Mouse (Mus musculus) neural tube, embryonic 12.5 days (tissue): ENCODE data around the gene Spon1. TPM values are rescaled to one million over a fixed set of nuclear protein-coding genes. Genes with fewer than 3 reads are reported as not detected.

Experiments used
- ATAC-seq: fragments of 200-750 bp; cut with Nextera tagmentation; 2 replicates; pipeline ENCODE4 v1.8.0; 2017; ENCODE audit warnings: low read depth, mild to moderate bottlenecking, moderate TSS enrichment, moderate library complexity; ENCODE audit not compliant: low FRiP score
- H3K27ac ChIP-seq: fragments of 300-500 bp; sonication (generic); 2 replicates; pipeline ENCODE4 v1.5.1; 2016
- H3K27me3 ChIP-seq: fragments of 300-500 bp; sonication (generic); replicated peaks from 2 replicates; pipeline ENCODE4 v1.6.1; 2016; ENCODE audit warnings: mild to moderate bottlenecking
- H3K36me3 ChIP-seq: fragments of 300-500 bp; sonication (generic); 2 replicates; pipeline ENCODE4 v1.6.1; 2016; ENCODE audit warnings: mild to moderate bottlenecking
- H3K4me1 ChIP-seq: fragments of 300-500 bp; sonication (generic); 2 replicates; pipeline ENCODE4 v1.6.1; 2016
- H3K4me2 ChIP-seq: fragments of 300-500 bp; sonication (generic); replicated peaks from 2 replicates; pipeline ENCODE4 v1.6.1; 2016; ENCODE audit warnings: mild to moderate bottlenecking
- H3K4me3 ChIP-seq: fragments of 300-500 bp; sonication (generic); 2 replicates; pipeline ENCODE4 v1.5.1; 2016
- H3K9ac ChIP-seq: fragments of 300-500 bp; sonication (generic); 2 replicates; pipeline ENCODE4 v1.6.1; 2016; ENCODE audit warnings: mild to moderate bottlenecking
- H3K9me3 ChIP-seq: fragments of 300-500 bp; sonication (generic); 2 replicates; pipeline ENCODE4 v1.6.1; 2016; ENCODE audit warnings: mild to moderate bottlenecking
- WGBS: fragments of 180-500 bp; shearing (Covaris S2); methylation state at CpG from one replicate; pipeline ENCODE4 v1.1.7; 2016; 5-methylcytosine and 5-hydroxymethylcytosine counted together
- polyA plus RNA-seq: library from polyadenylated mRNA; unstranded; fragments of >200 nt; fragmentation: Nextera tagmentation; extraction: Ambion mirVana; gene quantifications from 2 replicates; pipeline ENCODE4 v1.2.1, GENCODE M21; 2016

Gene Spon1
- polyA plus RNA-seq, 1 experiment from 2014 or later: 86.4 TPM

DNA sequence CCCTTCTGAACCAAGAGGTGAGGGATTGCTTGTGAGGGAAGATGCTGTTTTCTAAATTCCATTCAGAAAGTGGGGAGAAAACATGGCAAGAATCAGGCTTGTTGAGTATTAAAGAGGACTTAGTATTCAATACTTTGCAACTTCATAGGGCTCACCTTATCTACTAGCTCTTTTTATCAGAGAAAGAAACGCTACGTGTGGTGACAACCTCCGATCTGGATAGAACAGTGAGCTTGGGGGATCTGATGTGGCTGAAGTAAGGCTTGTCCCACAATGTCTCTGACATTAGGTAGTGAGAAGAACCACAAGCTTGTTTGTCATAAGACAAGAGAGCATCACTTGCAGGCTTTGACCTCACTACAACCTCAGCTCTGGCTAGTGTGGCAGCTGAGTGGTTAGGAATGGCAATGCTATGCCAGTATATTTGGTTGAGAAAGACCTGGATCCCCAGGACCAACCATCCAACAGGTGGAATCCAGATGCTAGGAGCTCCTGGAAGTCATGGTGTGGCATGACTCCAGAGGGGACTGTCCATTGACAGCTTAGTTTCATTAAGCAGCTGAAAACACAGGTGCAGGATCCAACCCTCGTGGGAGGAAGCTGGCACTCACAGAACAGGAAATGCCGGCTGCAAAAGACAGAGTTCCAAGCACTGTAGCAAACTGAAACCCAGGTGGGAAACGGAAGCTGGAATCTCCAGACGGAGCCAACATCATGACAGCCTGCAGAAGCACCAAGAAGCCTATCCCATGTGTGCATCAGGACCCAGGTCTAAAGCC is 81.4 kb downstream of the Spon1 start:
- WGBS: 83% methylated on average over 7 of the region's 7 CpGs
- no peak overlapping the region for H3K9ac ChIP-seq
- H3K4me2 ChIP-seq: no peak overlapping the region
- H3K4me1 ChIP-seq: no peaks in the 10 kb centered on the region
- no peak overlapping the region for H3K4me3 ChIP-seq
- H3K36me3 ChIP-seq: no peaks in the 10 kb centered on the region
- H3K27me3 ChIP-seq: no peaks in the 10 kb centered on the region
- no peak for ATAC-seq
- no peak overlapping the region for H3K27ac ChIP-seq
- no peaks in the 10 kb centered on the region for H3K9me3 ChIP-seq

DNA sequence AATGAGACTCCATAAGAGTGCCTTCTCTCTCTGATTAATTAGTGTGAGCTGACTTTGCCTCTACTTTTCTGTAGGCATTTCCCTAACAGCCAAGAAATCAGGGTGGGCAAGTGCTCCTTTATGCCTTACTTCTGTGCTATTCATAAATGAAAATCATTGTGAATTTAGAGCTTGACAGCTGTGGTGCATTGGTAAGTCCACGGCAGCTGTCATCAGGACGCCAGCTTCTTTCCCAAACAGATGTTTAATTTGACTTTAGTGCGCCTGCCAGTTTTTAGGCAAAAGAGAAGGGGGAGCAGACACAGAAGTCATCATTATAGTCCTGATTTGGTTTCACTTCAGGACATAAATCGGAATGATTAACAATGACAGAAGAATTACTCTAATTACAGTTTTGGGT is 84.6 kb downstream of the Spon1 start:
- H3K27me3 ChIP-seq: no peaks in the 10 kb centered on the region
- H3K27ac ChIP-seq: no peak overlapping the region
- H3K4me2 ChIP-seq: no peak overlapping the region
- H3K4me3 ChIP-seq: no peak overlapping the region
- H3K4me1 ChIP-seq: no peaks in the 10 kb centered on the region
- H3K9me3 ChIP-seq: no peaks in the 10 kb centered on the region
- no peaks in the 10 kb centered on the region for H3K36me3 ChIP-seq
- WGBS: 83% methylated on average over 4 of the region's 4 CpGs
- ATAC-seq: no peak
- no peak overlapping the region for H3K9ac ChIP-seq

DNA sequence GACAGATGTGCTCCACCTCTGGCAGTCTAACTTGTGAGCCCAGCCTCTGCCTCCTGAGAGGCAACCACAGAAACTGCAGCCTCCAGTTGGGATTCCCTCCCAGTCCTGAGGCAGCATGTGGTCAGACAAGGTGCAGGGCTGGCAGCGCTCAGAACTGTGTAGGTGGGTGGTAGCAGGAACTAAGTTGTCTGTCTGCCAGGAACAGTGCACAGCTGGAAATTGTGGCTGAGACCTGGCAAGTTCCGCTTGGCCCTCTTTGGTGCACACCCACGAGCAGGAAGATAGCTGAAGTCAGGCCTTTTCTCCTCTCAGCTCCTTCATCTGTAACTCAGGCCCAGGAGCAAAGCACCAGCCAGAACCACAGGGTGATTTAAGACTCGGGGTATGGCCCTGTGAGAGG is 89.6 kb downstream of the Spon1 start:
- Histone ChIP-seq H3K36me3 (no peaks in the 10 kb centered on the region), H3K4me3 (no peak overlapping the region), H3K4me2 (no peak overlapping the region), H3K9me3 (no peaks in the 10 kb centered on the region), H3K9ac (no peak overlapping the region), H3K4me1 (no peaks in the 10 kb centered on the region), H3K27ac (no peak overlapping the region), H3K27me3 (no peaks in the 10 kb centered on the region)
- ATAC-seq: no peak
- WGBS: 88% methylated on average over 4 of the region's 4 CpGs

DNA sequence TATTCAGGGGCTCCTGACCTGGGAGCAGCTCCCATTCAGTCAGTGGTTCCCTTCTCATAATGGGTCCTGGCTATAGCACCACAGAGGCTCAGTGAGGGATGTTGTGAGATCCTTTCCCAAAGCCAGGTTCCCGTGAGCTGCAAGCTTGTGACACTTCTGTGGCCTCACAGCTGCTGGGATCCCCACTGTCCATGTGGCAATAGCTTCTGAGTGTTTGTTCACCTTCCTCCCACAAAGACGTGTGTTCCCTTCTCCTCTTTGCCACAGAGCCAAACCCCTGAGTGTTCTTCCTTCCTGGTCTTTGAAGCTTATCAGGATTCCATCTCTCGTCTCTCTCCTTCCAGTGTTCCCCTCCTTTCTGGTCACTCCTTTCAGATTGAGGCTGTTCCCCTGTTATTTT is 90.3 kb downstream of the Spon1 start:
- Histone ChIP-seq H3K9me3 (no peaks in the 10 kb centered on the region), H3K4me1 (no peaks in the 10 kb centered on the region), H3K9ac (no peak overlapping the region), H3K27ac (no peak overlapping the region), H3K36me3 (no peaks in the 10 kb centered on the region), H3K4me3 (no peak overlapping the region), H3K27me3 (no peaks in the 10 kb centered on the region), H3K4me2 (no peak overlapping the region)
- no peak for ATAC-seq
- WGBS: 65% methylated on average over 3 of the region's 3 CpGs

DNA sequence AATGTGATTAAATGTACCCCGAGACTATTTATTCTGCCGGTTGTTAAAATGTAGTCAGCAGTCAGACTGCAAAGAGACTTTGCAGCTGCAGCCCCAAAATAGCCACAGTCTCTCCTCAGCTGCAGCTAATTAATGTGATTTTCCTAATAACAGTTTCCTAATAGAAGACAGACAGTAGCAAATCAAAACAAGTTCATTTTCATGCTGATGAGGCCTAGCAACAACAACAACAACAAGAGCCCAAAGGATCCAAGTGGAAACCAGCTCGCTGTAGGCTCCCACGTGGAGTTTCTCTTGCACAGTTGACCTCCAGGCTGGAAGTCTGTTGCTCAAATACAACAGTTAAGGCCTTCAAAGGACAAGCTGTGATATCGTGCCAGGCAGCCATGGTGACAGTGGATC is 93.7 kb downstream of the Spon1 start:
- ATAC-seq: no peak
- no peaks in the 10 kb centered on the region for H3K36me3 ChIP-seq
- 86% methylated on average over 5 of the region's 5 CpGs for WGBS
- no peaks in the 10 kb centered on the region for H3K27me3 ChIP-seq
- H3K27ac ChIP-seq: no peak overlapping the region
- no peaks in the 10 kb centered on the region for H3K9me3 ChIP-seq
- no peak overlapping the region for H3K4me2 ChIP-seq
- no peak overlapping the region for H3K9ac ChIP-seq
- no peak overlapping the region for H3K4me3 ChIP-seq
- H3K4me1 ChIP-seq: no peaks in the 10 kb centered on the region

DNA sequence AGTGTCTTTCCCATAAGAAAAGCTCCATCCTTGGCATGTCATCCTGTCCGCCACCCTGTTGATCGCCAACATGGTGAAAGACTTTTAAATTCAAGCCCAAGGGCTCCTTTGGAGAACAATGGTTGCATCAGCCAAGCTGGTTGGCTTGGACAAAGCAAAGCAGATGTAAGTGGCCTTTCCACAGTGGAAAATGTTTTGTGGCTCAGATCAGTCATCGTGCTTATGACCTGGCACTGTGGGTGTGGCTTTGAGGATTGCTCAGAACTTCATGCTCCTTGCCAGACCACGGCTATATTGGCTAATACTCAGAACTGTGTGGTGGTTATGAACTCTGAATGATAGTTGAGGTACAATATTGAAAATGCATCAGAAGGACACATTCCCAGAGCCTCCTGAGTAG is 96.2 kb downstream of the Spon1 start:
- Histone ChIP-seq H3K4me1 (no peaks in the 10 kb centered on the region), H3K4me2 (no peak overlapping the region), H3K9me3 (no peaks in the 10 kb centered on the region), H3K9ac (no peak overlapping the region), H3K36me3 (no peaks in the 10 kb centered on the region), H3K27ac (no peak overlapping the region), H3K4me3 (no peak overlapping the region), H3K27me3 (no peaks in the 10 kb centered on the region)
- WGBS: 89% methylated on average over 4 of the region's 4 CpGs
- ATAC-seq: no peak

DNA sequence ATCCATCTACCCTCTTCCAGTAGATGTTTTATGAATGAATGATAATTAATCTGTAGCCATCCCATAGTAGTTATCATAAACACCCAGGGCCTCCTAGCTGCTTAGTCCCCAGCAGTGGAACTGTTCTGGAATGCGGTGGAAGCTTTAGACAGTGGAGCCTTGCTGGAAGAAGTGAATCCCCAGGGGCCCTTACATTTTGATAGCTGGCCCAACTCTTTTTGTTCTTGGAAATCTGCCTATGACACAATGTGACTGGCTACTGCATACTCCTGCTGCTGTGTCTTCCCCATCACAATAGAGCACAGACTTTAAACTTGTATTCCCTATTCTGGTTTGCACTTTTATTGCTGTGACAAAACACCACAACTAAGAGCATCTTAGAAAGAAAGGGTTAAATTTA is 107.0 kb downstream of the Spon1 start:
- no peak for ATAC-seq
- no peaks in the 10 kb centered on the region for H3K4me1 ChIP-seq

DNA sequence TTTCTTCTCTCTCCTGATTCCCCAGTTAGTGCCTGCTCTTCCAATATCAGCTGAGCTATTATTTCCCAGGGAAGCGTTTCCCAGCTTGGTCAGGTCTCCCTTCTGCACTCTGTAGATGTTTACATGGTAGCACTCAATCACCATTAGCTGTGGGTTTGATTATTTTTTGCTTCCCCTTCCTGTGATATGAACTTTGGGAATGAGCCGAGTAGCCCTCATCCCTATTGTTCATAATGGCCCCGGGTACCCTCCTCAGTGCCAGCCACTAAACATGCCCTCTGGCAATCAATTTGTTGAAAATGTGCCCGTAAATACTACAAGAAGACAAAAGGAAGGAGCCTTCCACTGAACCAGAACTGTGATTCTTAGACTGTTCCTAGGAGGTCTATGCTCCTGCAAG is 111.7 kb downstream of the Spon1 start:
- WGBS: 88% methylated on average over 4 of the region's 4 CpGs
- Histone ChIP-seq H3K4me1 (peaks cover 8% of the 10 kb centered on the region), H3K27me3 (no peaks in the 10 kb centered on the region), H3K4me2 (no peak overlapping the region), H3K9ac (no peak overlapping the region), H3K27ac (no peak overlapping the region), H3K36me3 (no peaks in the 10 kb centered on the region), H3K4me3 (no peak overlapping the region), H3K9me3 (no peaks in the 10 kb centered on the region)
- no peak for ATAC-seq

More for the DNA sequence above, 107.0 kb downstream of the Spon1 start:
- no peak overlapping the region for H3K9ac ChIP-seq
- no peak overlapping the region for H3K27ac ChIP-seq
- H3K36me3 ChIP-seq: no peaks in the 10 kb centered on the region
- H3K4me2 ChIP-seq: no peak overlapping the region
- no peak overlapping the region for H3K4me3 ChIP-seq
- no peaks in the 10 kb centered on the region for H3K27me3 ChIP-seq
- H3K9me3 ChIP-seq: no peaks in the 10 kb centered on the region
- WGBS: 93% methylated on average over 1 of the region's 1 CpGs

DNA sequence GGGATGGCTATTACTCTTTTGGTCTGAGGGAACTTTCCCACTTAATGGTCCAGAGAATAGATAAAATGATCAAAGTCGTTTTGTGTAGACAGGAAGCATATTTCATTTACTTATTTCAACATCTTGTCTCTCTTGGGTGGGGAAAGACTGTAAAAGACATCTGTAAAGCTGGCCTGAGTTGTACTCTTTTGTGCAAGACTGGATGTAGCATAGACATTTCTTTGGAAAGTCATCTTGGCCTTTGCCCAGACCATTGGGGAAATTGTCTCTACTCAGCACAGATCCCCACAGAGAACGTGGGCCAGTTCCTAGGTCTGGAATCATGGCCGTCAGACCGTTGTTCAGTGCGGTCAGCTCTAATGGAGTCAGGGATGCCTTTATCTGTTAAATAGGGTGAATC is 112.1 kb downstream of the Spon1 start:
- peaks cover 8% of the 10 kb centered on the region for H3K4me1 ChIP-seq
- H3K9me3 ChIP-seq: no peaks in the 10 kb centered on the region
- no peak overlapping the region for H3K4me2 ChIP-seq
- 84% methylated on average over 5 of the region's 5 CpGs for WGBS
- H3K36me3 ChIP-seq: no peaks in the 10 kb centered on the region
- ATAC-seq: no peak
- H3K9ac ChIP-seq: no peak overlapping the region
- H3K27ac ChIP-seq: no peak overlapping the region
- no peaks in the 10 kb centered on the region for H3K27me3 ChIP-seq
- H3K4me3 ChIP-seq: no peak overlapping the region

DNA sequence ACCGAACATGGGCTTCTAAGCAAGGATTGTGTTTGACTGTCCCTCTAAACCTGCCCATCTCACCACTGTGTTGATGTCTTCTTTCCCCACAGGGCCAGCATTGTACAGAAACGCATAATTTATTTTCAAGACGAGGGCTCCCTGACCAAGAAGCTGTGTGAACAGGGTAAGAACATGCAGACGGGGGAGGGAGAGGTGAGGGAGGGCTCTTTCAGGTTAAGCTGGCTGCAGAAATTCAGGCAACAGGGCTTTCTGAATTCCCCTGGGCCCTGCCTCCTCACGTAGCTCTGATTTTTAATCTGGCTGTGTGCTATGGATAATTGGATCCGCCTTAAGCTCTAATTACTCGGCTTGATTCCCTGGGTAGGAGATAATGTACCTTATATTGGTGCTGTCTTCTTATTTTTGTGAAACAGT is 113.3 kb downstream of the Spon1 start:
- no peak overlapping the region for H3K4me2 ChIP-seq
- no peak overlapping the region for H3K27ac ChIP-seq
- H3K9me3 ChIP-seq: no peaks in the 10 kb centered on the region
- no peak overlapping the region for H3K4me3 ChIP-seq
- H3K36me3 ChIP-seq: no peaks in the 10 kb centered on the region
- no peak for ATAC-seq
- no peak overlapping the region for H3K9ac ChIP-seq
- no peaks in the 10 kb centered on the region for H3K27me3 ChIP-seq
- peaks cover 8% of the 10 kb centered on the region for H3K4me1 ChIP-seq
- WGBS: 61% methylated on average over 7 of the region's 7 CpGs

DNA sequence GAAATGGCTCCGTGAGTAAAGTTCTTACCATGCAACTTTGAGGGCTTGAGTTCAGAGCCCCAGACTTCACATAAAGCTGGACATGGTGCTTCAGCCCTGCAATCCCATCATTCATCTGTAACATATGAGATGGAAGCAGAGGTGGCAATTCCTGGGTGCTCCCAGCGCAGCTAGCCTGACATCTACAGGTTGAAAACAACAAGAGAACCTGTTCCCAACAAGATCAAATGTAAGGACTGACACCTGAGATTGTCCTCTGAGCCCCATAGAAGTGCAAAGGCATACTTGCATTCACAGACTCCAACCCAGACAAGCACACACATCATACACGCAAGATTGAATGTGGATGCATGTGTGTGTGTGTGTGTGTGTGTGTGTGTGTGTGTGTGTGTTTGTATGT is 114.2 kb downstream of the Spon1 start:
- 88% methylated on average over 3 of the region's 3 CpGs for WGBS
- no peak overlapping the region for H3K27ac ChIP-seq
- H3K9ac ChIP-seq: no peak overlapping the region

DNA sequence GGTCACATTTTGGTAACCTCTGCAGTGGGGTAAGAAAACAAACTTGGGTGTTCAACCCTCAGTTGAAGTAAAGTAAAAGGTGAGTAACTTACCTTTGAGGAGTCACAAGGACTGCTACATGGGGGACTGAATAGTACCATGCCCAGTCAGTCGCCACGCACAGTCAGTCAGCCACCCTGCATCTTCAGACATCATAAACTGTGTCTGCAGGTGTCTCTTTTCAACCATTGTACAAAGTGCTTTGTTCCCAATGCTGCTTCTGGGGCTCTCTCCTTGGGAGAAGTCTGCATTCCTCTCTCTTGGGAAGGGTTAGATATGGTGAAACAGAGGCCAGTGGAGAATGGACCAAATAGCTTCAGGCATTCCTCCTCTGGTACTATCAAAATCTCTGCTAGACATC is 125.0 kb downstream of the Spon1 start:
- Histone ChIP-seq H3K27ac (no peak overlapping the region), H3K27me3 (no peaks in the 10 kb centered on the region), H3K36me3 (no peaks in the 10 kb centered on the region), H3K4me3 (no peak overlapping the region), H3K9me3 (no peaks in the 10 kb centered on the region), H3K4me2 (no peak overlapping the region), H3K4me1 (no peaks in the 10 kb centered on the region), H3K9ac (no peak overlapping the region)
- 94% methylated on average over 2 of the region's 2 CpGs for WGBS
- ATAC-seq: no peak

More for the DNA sequence above, 114.2 kb downstream of the Spon1 start:
- Histone ChIP-seq H3K4me2 (no peak overlapping the region), H3K4me1 (peaks cover 8% of the 10 kb centered on the region), H3K27me3 (no peaks in the 10 kb centered on the region), H3K9me3 (no peaks in the 10 kb centered on the region), H3K36me3 (no peaks in the 10 kb centered on the region), H3K4me3 (no peak overlapping the region)
- ATAC-seq: no peak

DNA sequence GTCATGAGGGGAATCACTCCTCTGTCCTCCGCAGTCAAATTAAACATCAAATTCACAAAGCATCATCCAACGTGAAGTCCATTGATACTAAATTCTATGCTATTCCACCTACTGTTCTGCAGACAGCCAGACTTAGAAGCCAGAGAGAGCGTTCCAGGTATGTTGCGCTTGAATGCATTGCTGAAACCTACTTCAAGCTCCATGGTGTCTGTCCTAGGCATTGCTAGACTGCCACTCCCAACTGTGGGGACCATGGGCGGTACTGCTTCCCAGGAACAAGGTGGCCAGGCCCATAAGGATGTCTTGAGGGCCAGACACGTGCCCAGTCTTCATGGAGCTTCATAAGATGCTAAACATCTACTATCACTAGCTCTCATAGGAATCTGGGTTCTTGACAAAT is 125.7 kb downstream of the Spon1 start:
- no peak overlapping the region for H3K4me2 ChIP-seq
- no peak overlapping the region for H3K27ac ChIP-seq
- H3K4me1 ChIP-seq: no peaks in the 10 kb centered on the region
- 89% methylated on average over 6 of the region's 6 CpGs for WGBS
- H3K9ac ChIP-seq: no peak overlapping the region
- no peak overlapping the region for H3K4me3 ChIP-seq
- ATAC-seq: no peak
- H3K36me3 ChIP-seq: no peaks in the 10 kb centered on the region
- no peaks in the 10 kb centered on the region for H3K27me3 ChIP-seq
- H3K9me3 ChIP-seq: no peaks in the 10 kb centered on the region
